Mouse (Mus musculus) left cerebral cortex, postnatal 36 days (tissue): Measurements from ENCODE around the gene Nim1k. TPM values are rescaled to one million over a fixed set of nuclear protein-coding genes. Genes with fewer than 3 reads are reported as not detected.
A peak's percentile ranks its signal among the peaks of the same experiment; 100 is the strongest.
"Not testable (repeated sequence)": the region's sequence is repeated elsewhere in the genome, so short reads cannot be mapped to it uniquely, and the experiment has no call there.

ENCODE experiments used
- DNase-seq, 2 experiments: peaks; one replicate each; pipeline ENCODE4 v3.0.0; 2021 to 2022; ENCODE audit warnings: low spot score in 2 of 2, mixed read lengths in 1 of 2
- intact Hi-C: fragments of 180-260 bp; cut with DNase I; formaldehyde crosslinking; loops from one replicate; pipeline ENCODE4 v1.15.1; 2025
- total RNA-seq, 2 experiments: library from RNA; stranded (reverse); gene quantifications; 2 replicates each; pipeline ENCODE4 v1.2.3; 2021

Nim1k gene
- total RNA-seq, 2 experiments from 2014 or later = 13.9 to 16.2 TPM

DNA sequence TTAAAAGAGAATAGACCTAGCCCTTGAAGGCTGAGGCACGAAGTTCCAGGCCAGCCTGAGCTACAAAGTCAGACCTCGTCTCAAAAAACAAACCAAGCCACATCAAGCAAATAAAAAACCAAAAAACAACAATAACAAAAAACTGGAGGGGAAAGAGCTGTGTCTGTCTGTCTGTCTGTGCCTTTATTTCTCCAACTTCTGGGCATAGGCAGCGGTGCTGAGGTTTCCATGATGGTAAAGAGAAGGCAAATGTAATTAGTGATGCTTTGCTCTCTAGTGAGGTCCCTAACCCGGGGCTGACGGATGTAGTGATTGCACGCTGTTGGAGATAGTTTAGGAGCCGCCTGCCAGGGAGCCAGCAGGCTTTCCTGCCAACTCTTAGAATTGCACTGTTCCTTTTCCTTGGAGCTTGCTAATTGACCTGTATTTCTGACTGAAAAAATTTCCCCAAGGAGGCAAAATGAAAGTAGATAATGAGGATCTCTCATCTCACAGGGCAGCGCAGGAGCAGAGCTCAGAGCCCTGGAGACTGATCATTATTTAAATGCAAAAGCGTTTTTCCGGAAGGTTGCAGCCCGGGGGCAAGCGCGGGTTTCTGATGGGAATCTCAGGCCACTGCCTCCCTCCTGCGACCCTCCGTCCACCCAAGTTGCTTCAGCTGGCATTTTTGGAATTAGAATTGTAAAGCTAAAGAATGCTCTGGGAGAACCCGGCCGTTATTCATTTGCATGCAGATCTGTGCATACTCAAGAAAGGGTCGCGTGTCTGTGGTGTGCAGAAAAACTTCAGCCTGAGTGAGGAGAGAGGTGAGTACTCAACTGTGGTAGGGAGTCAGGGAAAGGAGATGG lies 14.1 kb downstream of the Nim1k start:
- DNase-seq = no peak
- intact Hi-C loops = no loop called here

DNA sequence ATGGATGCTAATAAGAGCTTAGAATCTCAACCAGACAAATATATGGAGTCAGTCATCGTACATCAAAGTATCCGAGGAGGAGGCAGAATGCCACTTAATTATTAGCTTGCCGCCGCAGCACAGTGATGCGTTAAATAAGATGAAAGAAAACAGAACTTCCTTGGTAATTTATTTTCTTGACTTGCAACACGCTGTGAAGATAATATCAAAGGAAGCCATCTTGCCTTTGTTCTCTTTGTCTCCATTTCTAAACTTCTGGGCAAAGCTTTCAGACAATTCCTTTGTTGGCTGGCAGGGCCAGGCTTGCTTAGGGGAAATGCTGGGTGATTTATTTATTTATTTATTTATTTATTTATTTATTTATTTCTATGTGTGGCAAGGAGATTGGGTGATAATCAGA lies 24.2 kb downstream of the Nim1k start:
- intact Hi-C loops = no loop called here
- DNase-seq = no peak

- DNase-seq = no peak
- intact Hi-C loops = loop anchor here (5.0 kb wide), 1 partner anchor 87 kb away; no protein-coding TSS in a partner anchor
Measured at GRCm38 (mm10) chr13:119729406-119729805, 26.3 kb downstream of the Nim1k start.

DNA sequence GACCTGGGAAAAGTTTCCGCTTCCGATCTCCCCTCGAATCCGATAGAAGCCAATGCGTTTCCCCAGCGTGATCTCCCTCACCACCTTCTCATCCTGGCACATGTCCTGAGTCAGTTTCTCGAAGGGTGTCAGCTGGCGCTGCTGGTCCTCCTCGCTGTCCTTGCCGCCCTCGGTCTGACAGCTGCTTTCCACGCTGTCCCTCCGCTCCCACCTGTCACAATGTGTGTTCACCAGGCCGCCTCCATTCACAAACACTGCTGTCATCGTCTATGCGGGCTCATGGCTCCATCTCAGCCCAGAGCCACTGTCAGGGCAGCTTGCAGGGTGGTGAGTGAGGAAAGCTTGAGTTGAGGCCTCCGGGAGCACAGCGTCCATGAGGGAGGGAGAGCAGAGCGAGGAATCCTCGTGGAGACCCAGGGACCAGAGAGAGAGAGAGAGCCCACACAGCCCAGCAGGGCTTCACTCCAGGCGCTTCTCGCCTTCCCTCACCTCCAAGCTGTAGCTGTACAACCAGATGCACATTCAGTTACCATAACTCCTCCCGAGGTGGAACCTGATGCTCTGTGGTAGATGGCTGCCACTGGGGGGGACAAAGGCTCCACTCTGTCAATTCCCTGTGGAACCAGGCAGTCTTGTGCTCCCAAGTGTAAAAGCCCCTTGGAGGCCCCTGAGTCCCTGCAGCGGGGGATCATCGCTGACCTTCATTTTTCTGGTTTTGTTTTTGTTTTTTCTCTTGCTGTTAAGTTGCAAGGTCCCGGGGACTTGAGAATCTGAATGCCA lies 27.9 kb downstream of the Nim1k start:
- peak; percentile 55 to 59 for DNase-seq
- intact Hi-C loops = loop anchor here (2.0 to 5.0 kb wide), 2 partner anchors 27 to 85 kb away; partner anchors contain the start of gene Nim1k

GRCm38 (mm10) chr13:119724541-119724940 lies 31.1 kb downstream of the Nim1k start:
- intact Hi-C loops = no loop called here
- DNase-seq = no peak

DNA sequence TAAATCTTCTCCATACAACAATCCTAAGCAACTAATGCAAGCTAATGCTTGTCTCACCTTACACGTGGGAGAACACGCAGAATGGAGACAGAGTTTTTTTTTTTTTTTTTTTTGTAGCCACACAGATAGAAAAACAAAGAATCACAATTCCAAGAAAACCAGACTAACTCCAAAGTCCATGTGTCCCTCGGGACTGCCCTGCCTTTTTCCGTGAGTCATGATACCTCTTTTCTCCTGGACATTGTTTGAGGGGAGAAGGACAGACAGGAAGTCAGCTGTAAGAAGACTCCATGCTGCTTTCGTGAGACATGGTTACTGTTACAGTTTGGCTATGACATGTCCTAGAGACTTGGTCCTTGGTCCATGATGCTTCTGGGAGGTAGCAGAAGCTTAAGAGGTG lies 32.3 kb downstream of the Nim1k start:
- intact Hi-C loops = no loop called here
- DNase-seq = no peak

DNA sequence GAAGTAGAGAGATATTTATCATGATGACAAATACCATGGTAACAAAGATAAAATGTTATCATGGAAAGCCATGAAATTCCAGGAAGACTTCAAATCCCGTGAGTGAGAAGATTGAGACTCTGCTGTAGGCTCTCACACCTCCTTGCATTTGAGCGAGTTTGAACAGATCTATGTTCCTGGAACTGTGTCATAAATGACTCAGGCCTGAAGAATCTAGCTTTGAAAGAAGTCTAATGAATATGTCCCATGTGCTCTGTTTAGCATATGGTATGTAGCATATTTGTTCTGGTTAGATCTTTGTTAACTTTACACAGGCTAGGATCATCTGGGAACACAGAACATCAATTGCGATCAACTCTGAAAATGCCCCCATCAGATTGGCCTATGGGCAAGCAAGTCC lies 33.2 kb downstream of the Nim1k start:
- intact Hi-C loops = no loop called here
- DNase-seq = no peak

GRCm38 (mm10) chr13:119716105-119716504 lies 39.6 kb downstream of the Nim1k start:
- intact Hi-C loops = no loop called here
- DNase-seq = no peak

DNA sequence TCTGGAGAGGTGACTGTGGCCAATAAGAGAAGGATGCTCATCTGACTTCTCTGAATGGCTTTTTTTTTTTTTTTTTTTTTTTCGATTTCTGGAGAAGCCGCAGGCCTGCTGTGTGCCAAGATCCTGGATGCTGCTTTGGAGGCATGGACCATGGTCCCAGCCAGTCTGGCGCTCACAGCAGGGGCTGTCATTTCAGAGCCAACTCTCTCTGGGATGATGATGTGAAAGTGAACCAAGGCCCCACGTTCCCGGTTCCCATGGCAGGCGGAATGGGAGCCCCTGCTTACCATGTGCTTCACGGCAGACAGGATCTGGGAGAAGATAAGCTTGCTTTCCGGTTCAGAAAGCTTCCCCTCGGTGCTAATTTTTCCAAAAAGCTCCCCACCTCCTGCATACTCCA lies 41.9 kb downstream of the Nim1k start:
- intact Hi-C loops = no loop called here
- DNase-seq = no peak

- intact Hi-C loops = no loop called here
- no peak for DNase-seq
Measured at GRCm38 (mm10) chr13:119713107-119713787, 42.4 kb downstream of the Nim1k start.

GRCm38 (mm10) chr13:119712463-119712862 lies 43.2 kb downstream of the Nim1k start:
- peak in 1 of 2 experiments; percentile 33 for DNase-seq
- intact Hi-C loops = no loop called here

DNA sequence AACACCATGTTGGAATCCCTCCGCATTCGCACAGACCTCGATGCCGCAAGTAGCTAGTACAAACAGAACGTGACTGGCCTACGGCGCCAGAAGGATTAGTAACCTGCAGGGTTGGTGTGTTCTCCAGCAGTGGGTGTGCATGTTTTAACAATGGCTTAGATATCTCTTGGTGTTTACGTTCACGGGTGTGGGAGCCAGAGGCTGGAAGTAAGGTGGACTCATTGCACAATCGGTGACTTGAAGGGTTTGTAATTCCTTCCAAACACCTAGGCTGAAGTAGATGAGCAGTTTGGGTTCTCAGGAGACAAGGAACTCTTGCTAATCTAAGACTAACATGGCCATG lies 45.4 kb downstream of the Nim1k start:
- intact Hi-C loops = no loop called here
- peak in 1 of 2 experiments; percentile 18 for DNase-seq

DNA sequence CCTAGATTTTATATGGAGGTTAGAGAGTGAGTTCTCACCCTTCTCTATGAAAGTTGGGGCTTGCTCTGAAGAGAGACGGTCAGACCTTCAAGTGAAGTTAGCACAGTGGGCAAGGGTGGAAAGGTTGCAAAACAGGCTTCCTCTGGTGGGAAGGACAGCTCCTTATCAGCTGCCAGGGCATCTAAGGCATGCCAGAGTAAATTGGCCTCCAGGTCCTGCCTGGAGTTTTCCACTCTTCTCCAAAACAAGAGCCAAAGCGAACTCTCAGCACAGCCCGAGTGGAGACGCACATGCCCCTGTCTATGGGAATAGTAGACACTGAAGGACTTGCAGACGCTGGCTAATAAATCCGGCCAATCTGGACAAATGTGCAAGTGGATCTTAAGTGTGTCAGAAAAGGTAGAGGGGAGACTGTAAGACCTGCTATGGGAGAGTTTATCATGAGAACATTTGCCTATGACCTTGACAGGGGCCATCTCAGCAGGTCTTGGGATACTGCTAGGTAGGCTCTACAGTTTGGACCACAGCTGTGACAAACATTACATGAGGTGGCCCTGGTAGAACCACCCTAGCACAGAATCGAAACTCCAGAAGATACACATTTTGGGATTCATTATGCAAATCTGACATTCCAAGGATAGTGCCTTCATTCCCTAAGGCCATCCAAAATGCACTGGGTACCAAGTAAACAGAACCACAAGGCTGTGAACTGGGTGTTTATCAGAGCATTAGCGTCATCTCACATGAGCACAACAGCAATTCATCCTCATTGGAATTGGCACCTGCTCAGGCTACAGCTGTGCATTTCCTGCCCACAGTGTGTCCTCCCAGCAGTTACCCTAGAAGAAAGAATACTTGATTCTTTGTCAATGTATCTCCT lies 46.1 kb downstream of the Nim1k start:
- intact Hi-C loops = no loop called here
- no peak for DNase-seq

- no peak for DNase-seq
- intact Hi-C loops = no loop called here
Measured at GRCm38 (mm10) chr13:119708941-119709340, 46.7 kb downstream of the Nim1k start.

DNA sequence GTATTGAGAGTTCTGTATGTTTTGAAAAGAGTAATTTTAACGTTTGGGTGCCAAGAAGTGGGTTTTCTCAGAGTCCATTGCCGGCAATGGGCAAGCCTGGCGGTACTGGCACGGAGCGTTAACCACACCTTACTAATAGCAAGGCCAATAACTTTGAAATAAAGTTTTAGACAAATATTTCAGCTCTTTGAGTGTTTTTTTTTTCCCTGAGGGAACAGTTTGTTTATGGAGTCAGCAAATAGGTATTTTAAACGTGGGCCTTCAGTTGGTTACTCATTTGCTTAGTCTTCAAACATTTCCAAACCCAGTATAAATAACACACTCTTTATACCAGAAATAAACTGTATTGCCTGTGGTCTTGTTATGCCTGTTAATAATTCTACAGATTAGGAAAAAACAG lies 47.8 kb downstream of the Nim1k start:
- DNase-seq = no peak
- intact Hi-C loops = no loop called here

DNA sequence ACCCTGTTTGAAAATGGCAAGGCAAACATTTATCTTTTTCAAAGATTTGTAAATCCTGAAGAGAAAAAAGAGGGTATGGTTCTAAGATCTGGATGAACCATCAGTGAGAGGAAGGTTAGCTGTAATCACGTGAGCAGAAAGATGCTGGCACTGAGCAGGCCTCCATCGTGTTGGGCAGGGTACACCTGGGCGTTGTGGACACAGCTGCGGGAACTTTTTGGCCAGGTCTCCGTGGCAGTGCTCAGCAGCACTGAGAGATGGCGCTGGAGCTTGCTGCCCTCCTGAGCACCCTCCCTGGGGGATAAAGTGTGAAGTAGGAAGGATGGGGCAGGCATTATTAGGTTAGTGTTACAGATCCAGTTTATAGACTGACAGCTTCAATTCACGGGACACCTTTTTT lies 48.7 kb downstream of the Nim1k start:
- intact Hi-C loops = no loop called here
- DNase-seq = no peak

DNA sequence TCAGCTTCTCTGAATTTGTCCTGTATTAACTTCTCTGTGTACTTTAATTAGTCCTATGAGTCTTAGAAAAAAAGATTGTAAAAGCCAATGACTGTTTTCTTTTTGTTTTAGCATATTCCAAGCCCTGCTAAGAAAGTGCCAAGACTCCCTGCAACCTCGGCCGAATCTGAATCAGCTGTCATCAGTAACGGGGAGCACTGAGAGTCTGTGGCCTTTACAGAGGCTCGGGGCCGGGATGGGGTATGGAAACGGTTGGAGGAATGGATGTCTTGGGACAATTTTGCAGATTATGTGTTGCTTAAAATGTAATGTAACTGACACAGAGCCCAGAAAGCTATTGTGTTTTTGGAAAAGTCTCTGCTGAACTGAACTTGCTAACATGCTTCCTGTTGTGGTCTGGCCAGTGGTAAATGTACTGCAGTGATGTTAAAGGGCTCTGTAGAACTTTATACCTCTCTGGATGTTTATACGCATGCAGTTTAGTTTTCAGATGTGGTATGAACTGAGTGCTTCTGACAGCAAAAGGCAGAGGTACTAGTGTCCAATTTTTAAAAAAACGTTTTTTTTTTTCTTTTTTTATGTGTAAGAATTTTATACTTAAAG lies 49.3 kb downstream of the Nim1k start:
- DNase-seq, intact Hi-C loops: not testable (repeated sequence)

- DNase-seq = no peak
- intact Hi-C loops = no loop called here
Measured at GRCm38 (mm10) chr13:119704280-119704679, 51.4 kb downstream of the Nim1k start.

- intact Hi-C loops = no loop called here
- DNase-seq = no peak
Measured at GRCm38 (mm10) chr13:119698436-119698835, 57.2 kb downstream of the Nim1k start.
